Mouse (Mus musculus) left cerebral cortex, adult 8-10 months (tissue): ENCODE measurements around the gene Slc12a3. TPM values are rescaled to one million over a fixed set of nuclear protein-coding genes. Genes with fewer than 3 reads are reported as not detected.

ENCODE experiments used
- DNase-seq, 2 experiments: peaks; one replicate each; pipeline ENCODE4 v3.0.0; 2022; ENCODE audit warnings: low spot score in 2 of 2
- total RNA-seq, 4 experiments: library from RNA; stranded (reverse); gene quantifications; 2 replicates each; pipeline ENCODE4 v1.2.4; 2022

Gene Slc12a3
- total RNA-seq, 4 experiments from 2014 or later = 0.20 to 0.57 (median 0.48) TPM

- DNase-seq = no peak
Measured at GRCm38 (mm10) chr8:94330733-94331132, 1.7 kb downstream of the Slc12a3 start.

GRCm38 (mm10) chr8:94333345-94333744, 4.3 kb downstream of the Slc12a3 start:
- no peak for DNase-seq

- DNase-seq = no peak
Measured at GRCm38 (mm10) chr8:94337559-94337958, 8.6 kb downstream of the Slc12a3 start.

GRCm38 (mm10) chr8:94340796-94341195, 11.8 kb downstream of the Slc12a3 start:
- DNase-seq = no peak

DNA sequence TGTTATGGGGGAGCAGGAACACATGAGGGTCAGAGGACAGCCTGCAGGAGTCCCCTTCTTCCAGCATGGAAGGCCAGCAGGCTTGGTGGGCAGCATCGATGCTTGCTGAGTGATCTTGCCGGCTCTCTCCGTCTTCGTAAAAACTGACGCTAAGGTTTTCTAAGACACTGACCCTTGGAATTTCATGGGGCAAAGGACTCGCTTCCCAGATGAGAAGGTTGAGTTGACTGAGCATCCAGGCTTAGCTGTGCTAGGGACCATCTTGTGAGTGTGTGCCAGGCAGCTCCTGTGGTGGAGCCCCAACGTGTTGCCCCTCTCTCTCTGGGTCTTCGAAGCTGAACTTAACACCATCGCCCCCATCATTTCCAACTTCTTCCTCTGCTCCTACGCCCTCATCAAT, 13.7 kb downstream of the Slc12a3 start:
- DNase-seq = no peak

GRCm38 (mm10) chr8:94343290-94343689, 14.3 kb downstream of the Slc12a3 start:
- DNase-seq = peak; percentile 57 to 70

GRCm38 (mm10) chr8:94343778-94344320, 14.8 kb downstream of the Slc12a3 start:
- DNase-seq = no peak

DNA sequence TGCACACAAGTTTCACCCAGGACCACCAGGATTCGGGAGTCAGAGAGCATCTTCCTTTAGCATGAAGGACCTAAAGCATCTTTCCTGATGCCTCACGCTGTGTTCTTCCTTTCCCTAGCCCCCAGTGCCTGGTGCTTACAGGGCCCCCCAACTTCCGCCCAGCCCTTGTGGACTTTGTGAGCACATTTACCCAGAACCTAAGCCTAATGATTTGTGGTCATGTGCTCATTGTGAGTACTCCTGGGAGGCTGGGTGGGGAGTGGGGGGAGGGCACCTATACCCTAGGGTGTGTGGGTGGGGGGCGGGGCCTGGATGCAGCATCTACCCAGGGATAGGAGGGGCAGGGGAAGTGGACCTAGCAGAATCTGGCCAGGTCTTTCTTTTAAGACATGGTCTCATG, 16.7 kb downstream of the Slc12a3 start:
- DNase-seq = no peak

- DNase-seq = no peak
Measured at GRCm38 (mm10) chr8:94346264-94346663, 17.3 kb downstream of the Slc12a3 start.

- DNase-seq = no peak
Measured at GRCm38 (mm10) chr8:94348425-94348824, 19.4 kb downstream of the Slc12a3 start.

DNA sequence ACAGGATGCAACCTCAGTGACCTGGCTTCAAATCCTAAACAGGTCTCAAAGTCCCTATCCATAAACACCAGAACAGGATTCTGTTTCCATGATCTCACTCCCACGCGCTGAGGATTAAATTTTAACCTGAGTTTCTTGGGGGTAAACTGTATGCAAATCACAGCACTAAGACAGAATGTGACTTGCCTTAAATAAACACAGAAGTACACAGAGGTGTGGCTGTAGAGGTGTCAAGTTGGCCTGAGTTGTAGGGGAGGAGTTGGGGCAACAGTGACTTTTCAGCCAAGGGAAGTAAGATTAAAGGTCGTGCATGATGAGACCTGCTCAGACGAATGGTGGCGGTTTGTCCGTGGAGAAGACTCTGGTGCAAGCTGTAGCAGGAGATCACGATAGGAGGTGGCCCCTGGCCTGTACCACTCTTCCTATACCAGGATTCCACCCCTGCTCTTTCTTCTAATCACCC, 25.1 kb downstream of the Slc12a3 start:
- DNase-seq = no peak

DNA sequence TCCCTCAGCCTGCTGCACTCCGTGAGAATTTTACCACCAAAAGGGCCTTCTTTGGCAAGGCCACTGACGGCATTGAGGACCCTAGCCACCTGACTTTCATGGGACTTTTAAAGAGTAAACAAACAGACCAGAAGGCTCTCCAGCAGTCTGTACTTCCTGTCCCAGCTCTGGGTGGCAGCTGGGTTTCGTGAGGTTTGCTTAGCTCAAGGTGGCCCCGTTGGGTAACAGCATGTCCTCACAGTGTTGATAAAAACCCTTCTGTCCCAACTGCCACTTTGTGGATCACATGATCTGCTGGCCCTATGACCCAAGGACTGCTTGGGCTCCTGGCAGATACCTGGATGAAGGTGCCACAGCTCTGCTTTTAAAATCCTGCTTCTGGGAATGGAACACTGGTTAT, 25.6 kb downstream of the Slc12a3 start:
- DNase-seq = no peak

GRCm38 (mm10) chr8:94357220-94357619, 28.2 kb downstream of the Slc12a3 start:
- DNase-seq = no peak

DNA sequence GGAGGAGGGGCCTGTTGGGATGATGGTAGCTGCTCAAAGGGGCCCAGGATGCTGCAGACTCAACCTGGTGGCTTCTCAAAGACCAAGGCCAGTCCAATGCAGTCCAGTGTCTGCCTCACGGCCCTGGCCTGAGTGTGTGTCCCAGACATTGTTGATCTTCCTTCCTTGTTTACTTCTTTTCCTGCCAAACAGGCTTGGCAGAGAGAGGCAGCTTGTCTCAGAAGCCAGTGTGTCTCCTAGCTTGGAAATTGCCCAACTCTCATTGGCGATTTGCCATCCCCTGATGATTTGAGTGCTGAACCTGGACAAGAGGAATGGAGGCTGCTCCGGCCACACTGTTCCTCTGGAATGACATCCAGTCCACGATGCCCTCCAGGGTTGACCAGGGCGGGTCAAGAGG, 29.5 kb downstream of the Slc12a3 start:
- peak in 1 of 2 experiments; percentile 38 for DNase-seq

- no peak for DNase-seq
Measured at GRCm38 (mm10) chr8:94361774-94362431, 32.9 kb downstream of the Slc12a3 start.

DNA sequence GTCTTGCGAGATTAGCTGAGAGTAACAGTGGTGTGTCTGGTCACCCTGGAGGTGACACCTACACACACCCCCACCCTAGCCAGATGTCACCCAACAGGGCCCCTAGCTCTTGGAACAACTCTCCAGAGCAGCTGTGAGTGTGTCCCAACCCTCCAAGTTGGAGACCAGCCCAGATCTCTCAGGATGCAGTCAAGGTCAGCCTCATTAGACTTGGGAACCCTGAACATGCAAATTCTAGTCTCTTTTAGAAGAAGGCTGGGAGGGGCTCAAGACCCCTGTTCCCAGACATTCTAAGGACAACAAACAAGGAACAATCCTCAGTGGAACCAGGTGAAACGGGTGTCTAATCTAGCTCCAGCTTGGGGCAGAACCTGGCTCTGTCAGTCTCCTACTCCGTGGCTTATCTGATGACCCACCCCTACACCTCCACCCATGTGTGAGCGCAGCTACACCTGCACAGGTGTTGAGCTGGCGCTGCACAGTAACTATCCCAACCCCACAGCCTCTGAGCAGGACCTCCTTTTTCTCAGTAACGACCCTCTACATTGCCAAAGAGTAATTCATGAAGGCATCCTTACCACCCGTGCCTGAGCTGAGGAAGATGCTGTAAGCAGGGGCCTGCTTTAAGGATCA, 33.7 kb downstream of the Slc12a3 start:
- DNase-seq = no peak

DNA sequence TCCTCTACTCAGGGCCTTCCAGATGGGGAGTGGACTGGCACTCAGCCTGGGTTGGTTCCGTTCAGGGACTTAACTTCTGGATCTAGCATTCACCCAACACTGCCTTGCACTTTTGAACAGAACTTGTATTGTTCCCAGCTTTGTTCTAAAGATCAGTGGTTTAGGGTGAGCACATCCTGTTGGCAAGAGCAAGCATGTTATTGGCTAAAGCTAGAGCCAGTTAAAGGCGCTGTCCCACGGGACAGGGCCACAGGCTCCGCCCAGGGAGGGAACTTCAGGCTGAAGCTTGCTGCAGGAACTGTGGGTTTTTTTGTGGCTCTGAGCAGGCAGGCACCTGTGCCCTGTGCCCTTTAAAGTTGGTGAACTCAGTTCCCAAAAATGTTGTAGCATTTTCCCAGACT, 34.3 kb downstream of the Slc12a3 start:
- peak in 1 of 2 experiments; percentile 37 for DNase-seq

- no peak for DNase-seq
Measured at GRCm38 (mm10) chr8:94363906-94364305, 34.9 kb downstream of the Slc12a3 start.

GRCm38 (mm10) chr8:94364686-94365312, 35.8 kb downstream of the Slc12a3 start:
- no peak for DNase-seq

- DNase-seq = no peak
Measured at GRCm38 (mm10) chr8:94365410-94365981, 36.5 kb downstream of the Slc12a3 start.

DNA sequence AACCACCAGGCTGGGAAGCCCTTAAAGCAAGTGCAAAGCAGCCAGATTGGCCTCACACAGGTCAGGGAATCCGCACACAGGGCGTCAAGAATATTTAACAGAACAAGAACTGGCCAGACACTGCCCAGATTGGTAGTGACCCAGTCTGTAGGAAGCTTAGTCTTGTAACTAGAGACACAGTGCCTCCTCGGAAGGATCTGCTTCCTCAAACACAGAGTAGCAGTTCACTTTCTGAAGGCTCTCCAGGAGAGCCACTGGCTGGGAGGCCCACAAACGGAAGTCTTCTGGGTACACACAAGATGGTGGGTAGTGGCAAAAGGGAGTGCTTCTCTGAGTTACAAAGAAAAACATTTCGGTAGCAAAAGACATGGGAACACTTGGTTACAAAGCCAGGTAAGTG, 41.8 kb downstream of the Slc12a3 start:
- DNase-seq = no peak
